Mouse (Mus musculus) limb, embryonic 11.5 days (tissue): ENCODE measurements around the gene Dock7. TPM values are rescaled to one million over a fixed set of nuclear protein-coding genes. Genes with fewer than 3 reads are reported as not detected.
"Not testable (repeated sequence)": the region's sequence is repeated elsewhere in the genome, so short reads cannot be mapped to it uniquely, and the experiment has no call there.

Source experiments
- ATAC-seq: fragments of 200-750 bp; cut with Nextera tagmentation; 2 replicates; pipeline ENCODE4 v1.8.0; 2017; ENCODE audit warnings: low read depth; ENCODE audit not compliant: insufficient number of reproducible peaks, low FRiP score, low TSS enrichment
- DNase-seq: peaks from one replicate; pipeline ENCODE4 v3.0.0-alpha.2; 2015; ENCODE audit warnings: low spot score
- H3K27ac ChIP-seq: fragments of 300-500 bp; sonication (generic); replicated peaks from 2 replicates; pipeline ENCODE4 v1.5.1; 2014; ENCODE audit warnings: low read depth, mild to moderate bottlenecking, low read length
- H3K27me3 ChIP-seq: fragments of 300-500 bp; sonication (generic); 2 replicates; pipeline ENCODE4 v1.6.1; 2014; ENCODE audit warnings: mild to moderate bottlenecking, low read length, mixed read lengths; ENCODE audit not compliant: control insufficient read depth, insufficient read depth
- H3K36me3 ChIP-seq: fragments of 300-500 bp; sonication (generic); 2 replicates; pipeline ENCODE4 v1.6.1; 2014; ENCODE audit warnings: mild to moderate bottlenecking, low read length, moderate library complexity, mixed read lengths; ENCODE audit not compliant: control insufficient read depth, insufficient read depth
- H3K4me1 ChIP-seq: fragments of 300-500 bp; sonication (generic); 2 replicates; pipeline ENCODE4 v1.6.1; 2014; ENCODE audit warnings: low read length, mixed read lengths; ENCODE audit not compliant: control insufficient read depth, insufficient read depth
- H3K4me2 ChIP-seq: fragments of 300-500 bp; sonication (generic); 2 replicates; pipeline ENCODE4 v1.6.1; 2014; ENCODE audit warnings: low read depth, mild to moderate bottlenecking, moderate library complexity; ENCODE audit not compliant: severe bottlenecking
- H3K4me3 ChIP-seq: fragments of 300-500 bp; sonication (generic); 2 replicates; pipeline ENCODE4 v1.5.1; 2014; ENCODE audit warnings: low read depth, low read length
- H3K9ac ChIP-seq: fragments of 300-500 bp; sonication (generic); 2 replicates; pipeline ENCODE4 v1.6.1; 2014; ENCODE audit warnings: mild to moderate bottlenecking, low read length
- H3K9me3 ChIP-seq: fragments of 300-500 bp; sonication (generic); 2 replicates; pipeline ENCODE4 v1.6.1; 2016; ENCODE audit warnings: low read length; ENCODE audit not compliant: control insufficient read depth
- WGBS: fragments of 180-500 bp; shearing (Covaris S2); extraction: QIAGEN DNeasy Blood & Tissue Kit; methylation state at CpG from one replicate; pipeline ENCODE4 v1.1.7; 2014; 5-methylcytosine and 5-hydroxymethylcytosine counted together
- polyA plus RNA-seq: library from polyadenylated mRNA; unstranded; fragments of >200 nt; fragmentation: Nextera tagmentation; extraction: Ambion mirVana; gene quantifications from 2 replicates; pipeline ENCODE4 v1.2.1, GENCODE M21; 2014

Gene Dock7
- polyA plus RNA-seq, 1 experiment from 2014 or later, result 96.2 TPM

- H3K9ac ChIP-seq, H3K36me3 ChIP-seq, H3K4me3 ChIP-seq, H3K4me2 ChIP-seq, ATAC-seq, H3K9me3 ChIP-seq, H3K4me1 ChIP-seq, H3K27me3 ChIP-seq, DNase-seq, H3K27ac ChIP-seq: not testable (repeated sequence)
- 100% methylated on average over 2 of the region's 2 CpGs for WGBS
Observed at GRCm38 (mm10) chr4:98978288-98978687, 142.4 kb downstream of the Dock7 start.

DNA sequence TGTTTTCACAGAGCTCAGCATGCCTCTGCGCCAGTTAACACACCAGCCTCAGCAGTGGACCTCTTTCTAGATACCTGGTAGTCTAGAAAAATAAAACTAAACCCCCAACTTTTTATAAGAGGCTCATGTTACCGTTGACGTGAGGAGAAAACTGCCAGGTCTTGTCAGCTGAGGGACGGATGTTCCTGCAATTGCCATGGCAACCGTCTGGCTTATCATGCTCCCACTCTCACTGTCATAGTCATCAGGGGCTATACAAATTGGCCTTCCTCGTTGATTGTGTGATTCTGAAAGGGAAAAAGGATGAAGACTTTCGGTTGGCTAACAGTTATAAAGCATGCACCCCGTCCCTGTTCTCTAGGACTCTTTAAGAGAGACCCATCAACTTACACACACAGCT lies 145.0 kb downstream of the Dock7 start:
- Histone ChIP-seq H3K36me3 (peaks cover 14% of the 10 kb centered on the region; the same call in 1 of the 2 replicates), H3K4me3 (no peak overlapping the region)

DNA sequence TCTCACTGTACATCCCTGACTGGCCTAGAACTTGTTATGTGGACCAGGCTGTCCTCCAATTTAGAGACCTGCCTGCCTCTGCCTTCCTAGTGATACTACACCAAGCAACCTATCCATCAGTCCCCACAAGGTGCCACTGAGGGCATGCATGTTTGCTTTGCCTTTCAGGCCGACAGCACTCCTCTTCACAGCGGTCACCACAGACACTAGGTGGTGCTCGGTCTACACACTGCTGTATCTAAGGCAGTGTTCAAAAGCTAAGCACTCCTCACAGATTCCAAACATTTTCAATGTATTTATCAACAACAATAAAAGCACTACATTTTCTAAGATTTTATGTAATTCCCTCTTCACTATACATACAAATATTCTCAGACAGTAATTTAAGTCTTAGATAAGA lies 150.8 kb downstream of the Dock7 start:
- Histone ChIP-seq H3K36me3 (peaks cover 13% of the 10 kb centered on the region; the same call in 1 of the 2 replicates), H3K9ac (no peak overlapping the region), H3K27ac (no peak overlapping the region), H3K4me2 (no peak overlapping the region), H3K27me3 (no peaks in the 10 kb centered on the region), H3K9me3 (no peaks in the 10 kb centered on the region), H3K4me3 (no peak overlapping the region), H3K4me1 (no peaks in the 10 kb centered on the region)
- 94% methylated on average over 3 of the region's 3 CpGs for WGBS
- DNase-seq (no peak), ATAC-seq (no peak)

More for the DNA sequence above, 145.0 kb downstream of the Dock7 start:
- DNase-seq (no peak), ATAC-seq (no peak)
- Histone ChIP-seq H3K4me2 (no peak overlapping the region), H3K27ac (no peak overlapping the region), H3K9me3 (no peaks in the 10 kb centered on the region), H3K9ac (no peak overlapping the region), H3K4me1 (no peaks in the 10 kb centered on the region), H3K27me3 (no peaks in the 10 kb centered on the region)
- 80% methylated on average over 8 of the region's 8 CpGs for WGBS

DNA sequence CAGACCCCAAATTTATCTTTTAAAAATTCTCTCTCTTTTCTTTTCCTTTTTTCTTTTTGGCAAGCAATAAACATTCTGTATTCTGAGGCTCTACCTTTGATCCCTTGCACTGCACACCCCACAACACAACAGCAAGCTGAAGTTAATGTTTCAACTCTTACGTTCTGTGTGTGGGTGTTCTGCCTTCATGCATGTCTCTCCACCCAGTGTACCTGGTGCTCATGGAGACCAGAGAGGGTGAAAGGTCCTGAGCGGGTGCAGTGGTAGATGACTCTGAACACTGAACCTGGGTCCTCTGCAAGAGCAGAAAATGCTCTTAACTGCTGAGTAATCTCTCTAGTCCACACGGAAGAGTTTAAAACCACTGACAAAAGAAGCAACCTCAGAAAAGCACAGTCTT lies 160.5 kb downstream of the Dock7 start:
- DNase-seq (no peak), ATAC-seq (no peak)
- no peak overlapping the region for H3K9ac ChIP-seq
- no peaks in the 10 kb centered on the region for H3K27me3 ChIP-seq
- no peak overlapping the region for H3K4me3 ChIP-seq
- H3K4me2 ChIP-seq, result no peak overlapping the region
- H3K9me3 ChIP-seq, result no peaks in the 10 kb centered on the region
- WGBS, result 93% methylated on average over 3 of the region's 3 CpGs
- no peak overlapping the region for H3K27ac ChIP-seq
- H3K36me3 ChIP-seq, result peaks cover 10% of the 10 kb centered on the region; the same call in 1 of the 2 replicates
- no peaks in the 10 kb centered on the region for H3K4me1 ChIP-seq

- Histone ChIP-seq H3K36me3 (peaks cover 9% of the 10 kb centered on the region; the same call in 1 of the 2 replicates), H3K9me3 (no peaks in the 10 kb centered on the region), H3K4me3 (no peak overlapping the region), H3K4me1 (no peaks in the 10 kb centered on the region), H3K4me2 (no peak overlapping the region), H3K27ac (no peak overlapping the region), H3K27me3 (no peaks in the 10 kb centered on the region), H3K9ac (no peak overlapping the region)
- DNase-seq, result no peak
- ATAC-seq, result no peak
- WGBS, result 96% methylated on average over 8 of the region's 8 CpGs
Observed at GRCm38 (mm10) chr4:98955986-98956385, 164.7 kb downstream of the Dock7 start.

DNA sequence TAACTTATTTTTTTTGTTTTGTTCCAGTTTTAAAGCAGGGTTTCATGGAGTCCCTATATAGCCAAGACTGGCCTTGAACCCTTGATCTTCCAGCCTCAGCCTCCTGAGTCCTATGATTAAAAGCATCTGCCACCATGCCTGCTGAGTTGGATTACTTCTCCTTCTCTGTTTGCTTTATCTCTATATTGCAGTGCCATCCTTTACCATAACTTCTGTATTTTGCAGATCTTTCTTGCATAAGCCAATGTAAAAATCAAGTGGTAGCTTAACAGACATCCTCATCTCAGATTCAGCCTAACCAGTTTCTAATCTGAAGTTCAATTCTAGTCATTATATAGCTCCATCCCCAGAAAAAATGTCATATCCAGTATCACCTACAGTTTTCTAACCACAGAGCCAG lies 170.2 kb downstream of the Dock7 start:
- no peak overlapping the region for H3K27ac ChIP-seq
- H3K36me3 ChIP-seq, result peaks cover 2% of the 10 kb centered on the region; the same call in 1 of the 2 replicates
- no peak overlapping the region for H3K9ac ChIP-seq
- H3K4me2 ChIP-seq, result no peak overlapping the region
- DNase-seq (no peak), ATAC-seq (no peak)
- no peaks in the 10 kb centered on the region for H3K4me1 ChIP-seq
- H3K9me3 ChIP-seq, result no peaks in the 10 kb centered on the region
- no peaks in the 10 kb centered on the region for H3K27me3 ChIP-seq
- no peak overlapping the region for H3K4me3 ChIP-seq

- H3K9me3 ChIP-seq, H3K4me2 ChIP-seq, DNase-seq, H3K9ac ChIP-seq, H3K4me3 ChIP-seq, H3K27ac ChIP-seq, H3K27me3 ChIP-seq, H3K4me1 ChIP-seq, ATAC-seq: not testable (repeated sequence)
- peaks cover 16% of the 10 kb centered on the region for H3K36me3 ChIP-seq
- 92% methylated on average over 6 of the region's 6 CpGs for WGBS
Observed at GRCm38 (mm10) chr4:98938210-98938609, 182.5 kb downstream of the Dock7 start.

DNA sequence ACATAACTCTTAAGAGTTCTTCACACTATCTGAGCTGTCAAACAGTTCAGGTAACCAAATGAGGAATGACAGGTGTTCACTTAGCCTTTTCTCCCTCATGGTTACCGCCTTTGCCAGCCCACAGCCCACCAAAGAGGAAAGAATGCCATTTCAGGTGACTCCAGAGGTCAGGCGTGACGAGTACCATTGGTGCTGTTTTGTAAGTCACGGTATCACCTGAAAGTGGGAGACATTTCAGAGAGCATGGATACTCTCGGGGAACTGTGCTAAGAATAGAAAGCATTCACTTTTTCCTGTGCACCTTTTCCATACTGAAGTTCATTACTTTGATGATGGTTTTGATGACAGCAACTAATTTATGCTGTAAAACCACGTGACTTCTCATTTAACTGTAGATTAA lies 184.7 kb downstream of the Dock7 start:
- peaks cover 20% of the 10 kb centered on the region for H3K36me3 ChIP-seq

GRCm38 (mm10) chr4:98925250-98925781 lies 195.4 kb downstream of the Dock7 start:
- no peak for ATAC-seq
- no peak overlapping the region for H3K27ac ChIP-seq
- H3K9me3 ChIP-seq, result no peaks in the 10 kb centered on the region
- no peak for DNase-seq
- 39% methylated on average over 6 of the region's 6 CpGs for WGBS
- peak overlapping the region; percentile 95 for H3K4me3 ChIP-seq
- peaks cover 5% of the 10 kb centered on the region; the same call in 1 of the 2 replicates for H3K4me1 ChIP-seq
- peak overlapping the region; percentile 69 for H3K4me2 ChIP-seq
- no peaks in the 10 kb centered on the region for H3K36me3 ChIP-seq
- no peaks in the 10 kb centered on the region for H3K27me3 ChIP-seq
- peak overlapping the region; percentile 45; the same call in 1 of the 2 replicates for H3K9ac ChIP-seq

More for the DNA sequence above, 184.7 kb downstream of the Dock7 start:
- no peak overlapping the region for H3K27ac ChIP-seq
- no peak overlapping the region for H3K4me3 ChIP-seq
- no peak for DNase-seq
- no peaks in the 10 kb centered on the region for H3K9me3 ChIP-seq
- no peak for ATAC-seq
- H3K9ac ChIP-seq, result no peak overlapping the region
- 84% methylated on average over 6 of the region's 6 CpGs for WGBS
- H3K4me1 ChIP-seq, result no peaks in the 10 kb centered on the region
- H3K4me2 ChIP-seq, result no peak overlapping the region
- no peaks in the 10 kb centered on the region for H3K27me3 ChIP-seq
